Mouse (Mus musculus): ENCODE measurements around the gene Smad9.

The Smad9 gene

GRCm38 (mm10) chr3:54811616-54812015 is 56.2 kb downstream of the Smad9 start:
- no peak for DNase-seq

GRCm38 (mm10) chr3:54813418-54813988 is 58.1 kb downstream of the Smad9 start:
- DNase-seq = no peak

GRCm38 (mm10) chr3:54814622-54815021 is 59.2 kb downstream of the Smad9 start:
- DNase-seq = no peak

GRCm38 (mm10) chr3:54815292-54815691 is 59.9 kb downstream of the Smad9 start:
- DNase-seq = peak; percentile 62 to 82

GRCm38 (mm10) chr3:54822526-54822925 is 67.1 kb downstream of the Smad9 start:
- DNase-seq = no peak

- DNase-seq = no peak
Measured at GRCm38 (mm10) chr3:54832491-54832890, 77.1 kb downstream of the Smad9 start.

GRCm38 (mm10) chr3:54835421-54835820 is 80.0 kb downstream of the Smad9 start:
- DNase-seq = peak; percentile 51 to 55
